8 mouse cellular contexts compared by ENCODE assay signal in the genomic region with DNA sequence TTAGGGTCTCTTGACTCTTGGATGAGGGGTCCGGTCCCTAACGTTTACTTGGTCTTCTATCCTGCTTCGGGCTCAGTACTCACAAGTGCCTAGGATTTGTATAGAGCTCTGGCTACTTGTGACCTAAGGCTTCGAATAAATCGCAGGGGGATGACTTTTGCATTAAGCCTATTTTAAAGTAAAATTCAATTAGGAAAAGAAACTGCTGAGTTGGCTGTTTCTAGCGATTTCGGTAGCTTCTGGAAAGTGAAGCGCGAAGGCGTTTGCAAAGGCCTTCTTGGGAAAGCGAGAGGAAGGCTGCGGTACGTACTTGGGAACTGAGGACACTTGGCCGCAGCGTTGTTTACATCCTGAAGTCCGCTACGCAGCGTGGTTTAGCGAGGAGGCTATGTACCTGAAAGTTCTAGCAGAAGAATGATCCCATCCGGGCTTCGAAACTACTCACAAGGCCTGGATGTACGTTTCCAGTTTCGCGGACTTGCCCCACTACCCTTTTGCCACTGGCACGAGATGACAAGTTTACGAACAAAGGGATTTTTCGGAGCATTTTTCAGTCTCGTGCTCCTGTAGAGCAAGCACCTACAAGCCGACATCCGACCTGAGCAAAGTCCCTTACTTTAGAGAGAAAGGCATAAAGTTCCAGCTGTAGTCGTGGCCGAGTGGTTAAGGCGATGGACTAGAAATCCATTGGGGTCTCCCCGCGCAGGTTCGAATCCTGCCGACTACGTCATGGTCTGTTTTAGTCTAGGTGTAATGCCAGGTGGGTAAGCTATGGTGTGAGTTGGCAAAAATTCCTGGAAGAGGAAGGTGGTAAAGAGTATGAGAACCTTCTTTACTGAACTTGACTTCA. TPM values are rescaled to one million over a fixed set of nuclear protein-coding genes. Genes with fewer than 3 reads are reported as not detected.
DNase-seq lines count a peak whose midpoint lies in the region; ATAC-seq and TF ChIP-seq lines count a peak whose summit lies in the region.

No protein-coding gene starts in this region.

- peaks cover 36% of the 10 kb centered on the region for H3K4me1 ChIP-seq in E14TG2a.4 (replicated peaks; ENCODE audit: low read depth, low read length)
- peaks cover 54% of the 10 kb centered on the region for H3K4me1 ChIP-seq in erythroblast, embryonic 14.5 days (ENCODE audit: control insufficient read depth)

- ATAC-seq in activated CD4-positive, CD25-positive, alpha-beta regulatory T cell, adult 4 months: peak; percentile 23
- ATAC-seq in megakaryocyte progenitor cell, adult 5-6 weeks (replicated peaks; ENCODE audit: poor library complexity): peak; percentile 56

- 0 out of 2 replicates have a peak, but pooled peaks cover 3% of the 10 kb centered on the region for H3K27me3 ChIP-seq in E14TG2a.4 (ENCODE audit: insufficient read depth, low read length)
- H3K27me3 ChIP-seq in erythroblast, embryonic 14.5 days (ENCODE audit: control insufficient read depth): peaks cover 42% of the 10 kb centered on the region

- TF ChIP-seq CTCF in E14TG2a.4 (conservative IDR thresholded peaks at IDR 0.05; ENCODE audit: low read length): no peak

- peak overlapping the region; percentile 84 for H3K4me3 ChIP-seq in E14TG2a.4 (replicated peaks; ENCODE audit: low read length)
- H3K4me3 ChIP-seq in erythroblast, embryonic 14.5 days (replicated peaks): peak overlapping the region; percentile 74

- intact Hi-C loops in heart, postnatal 25 days (cut with DNase I): loop anchor here (2.0 to 10.0 kb wide), 2 partner anchors 22 to 64 kb away; no protein-coding TSS in a partner anchor

- H3K36me3 ChIP-seq in E14TG2a.4 (ENCODE audit: insufficient read depth, low read length): no peaks in the 10 kb centered on the region
- no peaks in the 10 kb centered on the region for H3K36me3 ChIP-seq in erythroblast, embryonic 14.5 days (ENCODE audit: control insufficient read depth)

- H3K9me3 ChIP-seq in E14TG2a.4 (ENCODE audit: low read length): no peaks in the 10 kb centered on the region
- H3K9me3 ChIP-seq in erythroblast, embryonic 14.5 days (ENCODE audit: control insufficient read depth, low read length): no peaks in the 10 kb centered on the region

- peak; percentile 50 for DNase-seq in heart, postnatal 25 days (ENCODE audit: low spot score)
- peak; percentile 41 to 50 for DNase-seq in kidney, postnatal 36 days
- DNase-seq in spleen, postnatal 14 days (ENCODE audit: low spot score in 2 of 2): peak; percentile 31 to 42
- DNase-seq in left cerebral cortex, adult 9 months (ENCODE audit: low spot score in 2 of 2): no peak

RNA-seq across cellular contexts. Expression of gene Zfp184, which starts 26.1 kb away (rescaled TPM):
- not detected for polyA plus RNA-seq in activated CD4-positive, CD25-positive, alpha-beta regulatory T cell, adult 4 months (2017; shearing (Covaris generic))
- not detected in 2 replicates for polyA plus RNA-seq in erythroblast, embryonic 14.5 days (2012)
- total RNA-seq in heart, postnatal 25 days (2021): under 1 TPM; 0.56 to 0.68 TPM
- 13.3 and 16.1 TPM in 2 replicates for total RNA-seq in megakaryocyte progenitor cell, adult 5-6 weeks (2015)
- 9.2 and 15.1 TPM in 2 replicates for total RNA-seq in megakaryocyte progenitor cell, adult 5-6 weeks (2017)

Comparison
In these comparisons a context has a peak if more than half of its experiments do, and no peak if none do; other contexts are left out.
1. DNase-seq: peak in heart, postnatal 25 days (single experiment), kidney, postnatal 36 days (2 of 2) and spleen, postnatal 14 days (2 of 2); none in left cerebral cortex, adult 9 months (0 of 2).
2. RNA of gene Zfp184, which starts 26.1 kb away (total RNA-seq): 9.2 to 16.1 TPM in megakaryocyte progenitor cell, adult 5-6 weeks; 0.56 to 0.68 TPM in heart, postnatal 25 days; every median in the first group is over 4 times any median in the second.